Mouse (Mus musculus) intestine, embryonic 14.5 days (tissue): Measurements from ENCODE around the gene Slc35a2. TPM values are rescaled to one million over a fixed set of nuclear protein-coding genes. Genes with fewer than 3 reads are reported as not detected.

Experiments
- ATAC-seq: fragments of 200-750 bp; cut with Nextera tagmentation; replicated peaks from 2 replicates; pipeline ENCODE4 v1.8.0; 2017; ENCODE audit warnings: low read depth, moderate number of reproducible peaks, moderate TSS enrichment, moderate library complexity; ENCODE audit not compliant: low FRiP score, low TSS enrichment
- DNase-seq: peaks from one replicate; pipeline ENCODE4 v3.0.0-alpha.2; 2018; ENCODE audit warnings: low spot score
- H3K27ac ChIP-seq: fragments of 300-500 bp; sonication (generic); 2 replicates; pipeline ENCODE4 v1.5.1; 2014; ENCODE audit warnings: low read depth, mild to moderate bottlenecking, control low read depth
- H3K27me3 ChIP-seq: fragments of 300-500 bp; sonication (generic); replicated peaks from 2 replicates; pipeline ENCODE4 v1.6.1; 2014; ENCODE audit warnings: low read length, control low read depth; ENCODE audit not compliant: control insufficient read depth, insufficient read depth
- H3K36me3 ChIP-seq: fragments of 300-500 bp; sonication (generic); 2 replicates; pipeline ENCODE4 v1.6.1; 2014; ENCODE audit warnings: low read length, control low read depth; ENCODE audit not compliant: control insufficient read depth, insufficient read depth
- H3K4me1 ChIP-seq: fragments of 300-500 bp; sonication (generic); replicated peaks from 2 replicates; pipeline ENCODE4 v1.6.1; 2014; ENCODE audit warnings: low read length, control low read depth, mixed read lengths; ENCODE audit not compliant: control insufficient read depth, insufficient read depth
- H3K4me2 ChIP-seq: fragments of 300-500 bp; sonication (generic); 2 replicates; pipeline ENCODE4 v1.6.1; 2014; ENCODE audit warnings: low read length
- H3K4me3 ChIP-seq: fragments of 300-500 bp; sonication (generic); 2 replicates; pipeline ENCODE4 v1.5.1; 2014; ENCODE audit warnings: low read depth, low read length, control low read depth, mixed read lengths
- H3K9ac ChIP-seq: fragments of 300-500 bp; sonication (generic); 2 replicates; pipeline ENCODE4 v1.6.1; 2014; ENCODE audit warnings: mild to moderate bottlenecking, low read length
- H3K9me3 ChIP-seq: fragments of 300-500 bp; sonication (generic); 2 replicates; pipeline ENCODE4 v1.6.1; 2016; ENCODE audit warnings: low read length, control low read depth; ENCODE audit not compliant: control insufficient read depth
- WGBS: fragments of 180-500 bp; shearing (Covaris S2); extraction: QIAGEN DNeasy Blood & Tissue Kit; methylation state at CpG from one replicate; pipeline ENCODE4 v1.1.7; 2014; 5-methylcytosine and 5-hydroxymethylcytosine counted together
- polyA plus RNA-seq: library from polyadenylated mRNA; unstranded; fragments of >200 nt; fragmentation: Nextera tagmentation; extraction: Ambion mirVana; gene quantifications from 2 replicates; pipeline ENCODE4 v1.2.1, GENCODE M21; 2014

Gene Slc35a2
- 12.3 and 12.6 TPM in 2 replicates for polyA plus RNA-seq

DNA sequence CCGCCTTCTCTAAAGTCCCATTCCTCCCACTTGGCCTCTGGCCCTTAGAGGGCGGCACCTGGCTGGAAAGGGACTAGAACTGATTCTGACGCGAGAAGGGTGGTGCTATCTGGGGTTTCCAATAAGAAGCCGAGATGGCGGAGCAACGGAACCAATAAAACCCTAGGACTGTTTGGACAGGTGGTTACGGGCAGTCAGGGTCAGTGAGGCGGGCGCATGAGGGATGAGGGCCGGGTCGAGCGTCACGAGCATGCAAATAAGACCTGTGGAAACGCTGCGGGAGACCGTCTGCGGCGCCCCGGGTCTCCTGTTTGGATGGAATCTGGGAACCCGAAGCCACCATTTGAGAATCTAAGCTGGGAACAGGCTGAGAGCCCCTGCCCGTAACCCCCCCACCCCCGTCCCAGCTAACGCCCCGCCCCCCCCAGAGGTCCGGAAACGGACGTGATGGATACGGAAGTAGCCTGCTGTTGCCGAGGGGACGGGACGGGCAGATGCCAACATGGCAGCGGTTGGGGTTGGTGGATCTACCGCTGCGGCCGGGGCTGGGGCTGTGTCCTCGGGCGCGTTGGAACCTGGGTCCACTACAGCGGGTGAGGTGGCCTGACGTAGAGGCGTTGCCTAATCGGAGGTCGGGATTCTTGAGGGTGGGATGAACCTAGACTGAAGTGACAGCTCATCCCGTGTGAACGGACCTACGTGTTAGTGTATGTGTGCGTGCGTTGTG, at the start of gene Slc35a2:
Gene Slc35a2, plus strand, starts transcription at position 188 of the 727 bp plus-strand sequence.
- ATAC-seq: peak; percentile 90
- WGBS: 10% methylated on average over 48 of the region's 49 CpGs

DNA sequence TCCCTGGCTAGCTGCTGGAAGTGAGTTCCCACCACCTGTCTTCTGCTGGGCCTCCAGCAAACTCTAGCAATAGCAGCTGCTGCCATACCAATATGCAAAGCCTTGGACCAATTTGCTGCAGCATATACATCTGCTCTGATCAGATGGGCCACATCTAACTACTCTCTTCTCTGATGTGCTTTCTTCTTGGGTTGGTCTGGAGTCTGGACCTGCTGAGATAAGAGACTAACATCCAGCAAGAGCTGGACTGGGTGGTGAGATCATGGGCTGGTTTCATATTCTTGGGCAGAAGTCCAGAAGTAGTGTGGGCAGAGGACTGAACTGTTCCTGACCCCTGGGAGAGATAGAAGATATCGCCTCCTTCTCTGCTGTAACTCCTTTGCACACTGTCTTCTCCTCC, 46.7 kb upstream of the Slc35a2 start:
- no peak for DNase-seq

More for the DNA sequence above, at the start of gene Slc35a2:
- H3K27me3 ChIP-seq: no peaks in the 10 kb centered on the region
- H3K27ac ChIP-seq: peak within 1 kb of the TSS; percentile 74
- peak; percentile 83 for DNase-seq
- H3K9me3 ChIP-seq: no peaks in the 10 kb centered on the region
- H3K4me3 ChIP-seq: peak within 1 kb of the TSS; percentile 57
- peak within 1 kb of the TSS; percentile 35 for H3K9ac ChIP-seq
- H3K36me3 ChIP-seq: no peaks in the 10 kb centered on the region
- H3K4me1 ChIP-seq: no peaks in the 10 kb centered on the region; the same call in 1 of the 2 replicates
- H3K4me2 ChIP-seq: peak within 1 kb of the TSS; percentile 53

DNA sequence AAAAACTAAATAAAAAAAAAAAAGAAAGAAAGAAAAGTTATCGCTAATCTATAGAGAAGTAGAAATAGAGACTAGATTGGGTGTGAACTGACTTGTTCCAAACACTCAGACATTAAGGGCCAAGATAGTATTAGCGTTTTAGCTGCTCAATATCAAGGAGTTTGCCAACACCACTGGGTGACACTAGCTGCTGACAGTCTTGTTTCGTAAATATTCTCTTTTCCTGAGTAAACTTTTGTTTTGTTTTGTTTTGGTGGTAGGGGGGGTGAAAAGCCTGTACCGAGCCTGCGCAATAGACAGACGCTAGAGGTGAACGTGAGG, 43.0 kb upstream of the Slc35a2 start:
- no peaks in the 10 kb centered on the region for H3K27me3 ChIP-seq
- no peaks in the 10 kb centered on the region for H3K4me1 ChIP-seq
- no peaks in the 10 kb centered on the region for H3K9me3 ChIP-seq
- H3K4me3 ChIP-seq: peak overlapping the region; percentile 63
- ATAC-seq (no peak), DNase-seq (no peak)
- H3K4me2 ChIP-seq: peak overlapping the region; percentile 52
- H3K27ac ChIP-seq: peak overlapping the region; percentile 88; the same call in 1 of the 2 replicates
- no peaks in the 10 kb centered on the region for H3K36me3 ChIP-seq
- WGBS: 15% methylated on average over 7 of the region's 7 CpGs
- no peak overlapping the region for H3K9ac ChIP-seq

More for the DNA sequence above, 46.7 kb upstream of the Slc35a2 start:
- ATAC-seq: no peak
- Histone ChIP-seq H3K9ac (no peak overlapping the region), H3K36me3 (no peaks in the 10 kb centered on the region), H3K4me3 (no peak overlapping the region), H3K27me3 (no peaks in the 10 kb centered on the region), H3K9me3 (no peaks in the 10 kb centered on the region), H3K4me2 (no peak overlapping the region), H3K4me1 (no peaks in the 10 kb centered on the region), H3K27ac (no peak overlapping the region)
- 83% methylated on average over 1 of the region's 1 CpGs for WGBS

DNA sequence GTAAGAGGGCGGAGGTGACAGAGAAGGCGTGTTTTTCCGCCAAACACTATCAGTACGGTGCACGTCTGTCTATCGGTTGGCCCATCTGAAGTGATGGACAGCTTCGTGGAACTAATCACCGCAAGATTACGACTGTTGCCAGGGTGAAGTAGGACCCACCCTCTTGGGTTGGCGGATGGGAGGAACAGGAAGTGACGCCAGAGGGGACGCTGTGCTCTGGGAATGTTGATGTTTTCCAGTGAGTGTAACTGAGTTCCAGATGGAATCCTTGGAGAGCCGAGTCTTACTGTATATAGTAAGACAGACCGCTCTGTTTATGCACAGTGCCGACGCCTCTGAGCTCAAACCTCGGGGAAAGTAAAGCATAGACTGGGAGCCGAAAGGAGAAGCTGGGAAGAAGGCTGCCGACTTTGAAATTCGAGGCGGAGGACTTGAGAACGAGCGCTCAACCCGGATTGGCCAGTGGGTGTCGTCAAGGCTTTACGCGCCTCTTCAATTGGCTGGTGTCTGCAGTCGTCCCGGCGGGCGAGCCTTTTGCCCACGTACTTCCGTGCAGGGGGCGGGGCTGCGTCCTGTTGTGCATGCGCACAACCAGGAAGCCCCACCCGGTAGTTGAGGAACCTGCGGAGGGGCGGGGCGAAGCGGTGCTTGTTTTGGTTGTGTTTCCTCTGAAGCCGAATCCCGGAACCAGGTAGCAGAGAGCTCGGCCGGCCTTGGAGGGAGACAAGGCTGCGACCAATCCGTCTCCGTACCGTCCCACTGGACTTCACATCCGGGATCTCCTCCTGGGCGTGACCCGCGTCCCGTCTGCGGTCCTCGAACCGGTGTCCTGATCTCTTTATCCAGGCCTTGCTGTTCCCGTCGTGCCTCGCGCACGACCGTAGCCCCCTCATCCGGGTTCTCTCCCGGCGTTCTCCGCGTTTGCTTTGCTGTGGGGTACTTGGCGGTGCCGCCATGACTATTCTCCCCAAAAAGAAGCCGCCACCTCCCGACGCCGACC, 42.4 kb upstream of the Slc35a2 start, which contains the start of gene Otud5:
Gene Otud5, plus strand, starts transcription at position 202 of the 1,000 bp plus-strand sequence.
- Histone ChIP-seq H3K4me3 (peak within 1 kb of the TSS; percentile 63), H3K9me3 (no peaks in the 10 kb centered on the region), H3K4me2 (peak within 1 kb of the TSS; percentile 65), H3K4me1 (no peaks in the 10 kb centered on the region), H3K27me3 (no peaks in the 10 kb centered on the region), H3K27ac (peak within 1 kb of the TSS; percentile 88), H3K36me3 (no peaks in the 10 kb centered on the region), H3K9ac (peak within 1 kb of the TSS; percentile 72)
- ATAC-seq (peak; percentile 98), DNase-seq (peak; percentile 90)
- WGBS: 12% methylated on average over 65 of the region's 74 CpGs

DNA sequence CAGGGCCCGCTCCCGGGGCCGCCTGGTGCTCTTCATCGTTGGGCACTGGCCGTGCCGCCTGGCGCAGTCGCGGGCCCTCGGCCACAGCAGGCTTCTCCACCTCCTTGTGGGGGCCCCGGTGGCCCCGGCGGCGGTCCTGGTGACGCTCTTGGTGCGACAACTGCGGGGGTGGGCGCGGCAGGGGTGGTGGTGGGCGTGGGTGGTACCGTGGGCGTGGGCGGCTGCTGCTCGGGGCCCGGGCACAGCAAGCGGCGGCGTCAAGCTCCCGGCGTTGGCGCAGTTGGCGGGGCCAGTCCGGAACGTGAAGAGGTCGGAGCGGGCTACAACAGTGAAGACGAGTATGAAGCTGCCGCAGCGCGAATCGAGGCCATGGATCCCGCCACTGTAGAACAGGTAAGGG, 41.5 kb upstream of the Slc35a2 start:
- Histone ChIP-seq H3K36me3 (no peaks in the 10 kb centered on the region), H3K4me2 (peak overlapping the region; percentile 65), H3K27ac (peak overlapping the region; percentile 88), H3K9me3 (no peaks in the 10 kb centered on the region), H3K4me3 (peak overlapping the region; percentile 63), H3K27me3 (no peaks in the 10 kb centered on the region), H3K4me1 (no peaks in the 10 kb centered on the region), H3K9ac (peak overlapping the region; percentile 72)
- ATAC-seq: no peak
- DNase-seq: peak; percentile 57
- 18% methylated on average over 35 of the region's 42 CpGs for WGBS

DNA sequence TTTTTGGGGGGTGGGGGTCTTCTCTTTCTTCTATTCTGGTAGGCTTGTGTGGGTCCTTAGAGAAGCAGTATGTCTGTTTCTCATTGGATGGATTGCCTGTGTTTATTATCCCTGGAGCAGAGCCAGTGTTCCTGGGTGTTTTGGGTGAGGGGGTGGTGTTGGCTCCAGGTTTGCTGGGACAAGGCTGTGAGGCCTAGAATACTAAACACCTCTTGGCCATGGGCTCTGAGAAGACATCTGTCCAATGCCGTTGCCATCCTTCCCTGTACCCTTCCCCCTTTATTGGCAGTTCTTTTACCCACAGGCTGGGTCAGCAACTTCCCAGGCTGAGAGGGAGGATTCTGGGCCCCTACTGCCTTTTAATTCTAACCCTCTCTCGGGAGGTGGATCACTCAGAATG, 36.0 kb upstream of the Slc35a2 start:
- ATAC-seq: no peak
- H3K27ac ChIP-seq: no peak overlapping the region
- WGBS: 85% methylated on average over 2 of the region's 2 CpGs
- H3K9me3 ChIP-seq: no peaks in the 10 kb centered on the region
- H3K4me3 ChIP-seq: no peak overlapping the region
- H3K36me3 ChIP-seq: 0 out of 2 replicates have a peak, but pooled peaks cover 10% of the 10 kb centered on the region
- H3K27me3 ChIP-seq: no peaks in the 10 kb centered on the region
- no peak overlapping the region for H3K9ac ChIP-seq
- no peak overlapping the region for H3K4me2 ChIP-seq
- no peak for DNase-seq
- no peaks in the 10 kb centered on the region for H3K4me1 ChIP-seq

DNA sequence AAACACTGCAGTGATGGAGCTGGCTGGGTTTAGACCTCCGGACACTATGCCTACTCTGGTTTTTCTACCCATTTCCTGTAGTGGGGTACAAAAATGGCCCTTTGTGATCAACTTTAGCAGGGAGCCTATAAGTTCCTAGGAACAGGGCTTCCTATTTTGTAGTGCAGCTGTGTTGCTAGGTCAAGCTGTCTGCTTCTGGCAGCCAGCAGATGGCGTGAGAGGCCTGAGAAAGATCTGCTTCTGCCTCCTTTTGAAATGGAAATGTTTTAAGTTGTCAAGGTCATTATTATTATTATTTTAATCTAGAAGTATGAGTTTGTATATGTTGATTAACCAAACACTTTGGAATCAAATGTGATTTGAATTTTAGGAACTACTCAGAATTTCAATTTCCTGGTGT, 29.2 kb upstream of the Slc35a2 start:
- H3K27ac ChIP-seq: no peak overlapping the region
- no peak overlapping the region for H3K4me2 ChIP-seq
- ATAC-seq (no peak), DNase-seq (peak; percentile 50)
- no peaks in the 10 kb centered on the region for H3K4me1 ChIP-seq
- H3K27me3 ChIP-seq: no peaks in the 10 kb centered on the region
- H3K4me3 ChIP-seq: no peak overlapping the region
- H3K36me3 ChIP-seq: 0 out of 2 replicates have a peak, but pooled peaks cover 3% of the 10 kb centered on the region
- H3K9ac ChIP-seq: no peak overlapping the region
- WGBS: 59% methylated on average over 2 of the region's 2 CpGs
- H3K9me3 ChIP-seq: no peaks in the 10 kb centered on the region

DNA sequence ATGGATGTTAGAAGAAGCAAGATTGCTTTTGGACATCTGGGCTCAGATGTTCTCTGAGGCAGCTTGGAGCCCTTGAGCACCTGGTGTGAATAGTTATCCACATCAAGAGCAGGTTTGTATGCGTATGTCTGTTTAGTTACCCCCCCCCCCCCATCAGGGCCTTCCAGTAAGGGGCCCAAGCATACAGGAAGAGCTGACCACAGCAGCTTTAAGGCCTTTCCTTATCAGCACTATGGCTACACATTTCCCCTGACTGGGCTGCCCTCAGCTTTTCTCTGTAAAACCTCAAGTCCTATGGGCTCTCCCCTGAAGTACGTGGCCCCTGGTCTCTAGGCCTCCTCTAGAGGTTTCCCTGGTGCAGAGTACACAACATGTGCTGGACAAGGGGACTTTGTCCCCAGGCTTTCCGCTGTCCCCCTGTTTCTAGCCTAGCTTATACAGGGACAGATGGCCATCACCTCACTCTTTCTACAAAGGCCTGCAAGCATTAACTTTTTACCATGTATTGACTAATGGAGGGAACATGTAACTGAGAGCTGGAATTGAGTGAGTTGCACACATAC, 24.6 kb upstream of the Slc35a2 start:
- no peak for DNase-seq

More for the DNA sequence above, 24.6 kb upstream of the Slc35a2 start:
- H3K4me3 ChIP-seq: no peak overlapping the region
- no peaks in the 10 kb centered on the region for H3K9me3 ChIP-seq
- WGBS: 95% methylated on average over 3 of the region's 3 CpGs
- H3K36me3 ChIP-seq: 0 out of 2 replicates have a peak, but pooled peaks cover 3% of the 10 kb centered on the region
- H3K9ac ChIP-seq: no peak overlapping the region
- no peaks in the 10 kb centered on the region for H3K4me1 ChIP-seq
- H3K4me2 ChIP-seq: no peak overlapping the region
- ATAC-seq: no peak
- no peak overlapping the region for H3K27ac ChIP-seq
- no peaks in the 10 kb centered on the region for H3K27me3 ChIP-seq
